Mouse (Mus musculus) megakaryocyte, embryonic 14.5 days (primary cell): ENCODE data around the gene Acvr2b.

Experiments used
- FLI1 ChIP-seq: IDR thresholded peaks from 2 replicates; pipeline ENCODE4 v1.6.1; 2012; ENCODE audit warnings: low read length, inconsistent platforms, mixed read lengths
- GATA1 ChIP-seq: IDR thresholded peaks from 3 replicates; pipeline ENCODE4 v1.6.1; 2012; ENCODE audit warnings: mixed read lengths, low read length, inconsistent platforms, borderline replicate concordance

GRCm38 (mm10) chr9:119435855-119436254, 33.9 kb downstream of the Acvr2b start:
- no peak for TF ChIP-seq GATA1
- no peak for TF ChIP-seq FLI1
